Mouse (Mus musculus) regulatory T cell (primary cell): ENCODE measurements around the gene Dpysl4.

Experiments
- in situ Hi-C: fragments of 300-600 bp; cut with MboI, MseI; formaldehyde crosslinking; loops from one replicate; pipeline ENCODE4 v1.15.1; 2025; ENCODE audit warnings: high pct_unique_total_duplicates

Dpysl4 gene

GRCm38 (mm10) chr7:139149373-139149772, 63.6 kb downstream of the Dpysl4 start:
- in situ Hi-C loops = no loop called here

GRCm38 (mm10) chr7:139151116-139151515, 65.3 kb downstream of the Dpysl4 start:
- in situ Hi-C loops = no loop called here
